Mouse (Mus musculus): ENCODE measurements at regions not wholly inside any gene's neighbourhood (a gene's known extent, or its start where the extent isn't known, plus 50 kb on each side); places are given as distances from the start of the nearest gene placed in this dataset.
A peak's percentile ranks its signal among the peaks of the same experiment; 100 is the strongest.

GRCm38 (mm10) chr3:51083583-51083982 lies 140.7 kb upstream of the Noct start:
- ATAC-seq (replicated peaks; ENCODE audit: low FRiP score) (no peak), DNase-seq (ENCODE audit: low spot score) (peak; percentile 11)
- Histone ChIP-seq H3K4me2 (ENCODE audit: low read depth, low read length, severe bottlenecking) (no peak overlapping the region), H3K36me3 (ENCODE audit: control insufficient read depth, insufficient read depth, low read length) (no peaks in the 10 kb centered on the region), H3K27ac (ENCODE audit: low read depth, low read length) (no peak overlapping the region), H3K4me3 (ENCODE audit: low read depth, low read length) (no peak overlapping the region), H3K27me3 (ENCODE audit: control insufficient read depth, insufficient read depth, low read length) (no peaks in the 10 kb centered on the region), H3K9me3 (ENCODE audit: control insufficient read depth, low read length) (no peaks in the 10 kb centered on the region), H3K9ac (ENCODE audit: low read length) (no peak overlapping the region), H3K4me1 (replicated peaks; ENCODE audit: control insufficient read depth, insufficient read depth, low read length) (peaks cover 3% of the 10 kb centered on the region; the same call in 1 of the 2 replicates)
- 45% methylated on average over 7 of the region's 7 CpGs for WGBS

DNA sequence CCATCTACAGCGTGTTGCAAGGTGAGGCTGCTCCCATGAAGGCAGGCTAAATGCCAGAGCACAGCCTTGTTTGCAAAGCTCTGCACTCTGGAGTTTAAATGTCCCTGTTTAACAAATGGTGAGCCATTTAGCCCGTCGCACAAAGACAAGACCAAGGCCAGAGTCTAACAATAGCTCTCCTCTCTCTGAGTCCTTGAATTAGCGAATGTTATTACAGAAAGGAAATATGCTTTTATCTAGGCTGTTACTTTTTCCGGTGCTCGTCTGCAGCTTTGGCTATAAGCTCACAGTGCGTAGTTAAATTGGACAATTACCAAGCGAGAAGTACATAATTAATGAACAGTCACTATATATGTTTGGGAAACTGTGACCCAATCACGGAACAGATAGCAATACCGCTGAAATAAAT lies 137.8 kb upstream of the Noct start:
- ATAC-seq (replicated peaks; ENCODE audit: low FRiP score) (no peak), DNase-seq (ENCODE audit: low spot score) (peak; percentile 42)
- 34% methylated on average over 10 of the region's 10 CpGs for WGBS
- Histone ChIP-seq H3K9me3 (ENCODE audit: control insufficient read depth, low read length) (no peaks in the 10 kb centered on the region), H3K4me1 (replicated peaks; ENCODE audit: control insufficient read depth, insufficient read depth, low read length) (peaks cover 10% of the 10 kb centered on the region), H3K27ac (ENCODE audit: low read depth, low read length) (no peak overlapping the region), H3K9ac (ENCODE audit: low read length) (no peak overlapping the region), H3K27me3 (ENCODE audit: control insufficient read depth, insufficient read depth, low read length) (no peaks in the 10 kb centered on the region), H3K4me3 (ENCODE audit: low read depth, low read length) (no peak overlapping the region), H3K36me3 (ENCODE audit: control insufficient read depth, insufficient read depth, low read length) (no peaks in the 10 kb centered on the region), H3K4me2 (ENCODE audit: low read depth, low read length, severe bottlenecking) (no peak overlapping the region)

DNA sequence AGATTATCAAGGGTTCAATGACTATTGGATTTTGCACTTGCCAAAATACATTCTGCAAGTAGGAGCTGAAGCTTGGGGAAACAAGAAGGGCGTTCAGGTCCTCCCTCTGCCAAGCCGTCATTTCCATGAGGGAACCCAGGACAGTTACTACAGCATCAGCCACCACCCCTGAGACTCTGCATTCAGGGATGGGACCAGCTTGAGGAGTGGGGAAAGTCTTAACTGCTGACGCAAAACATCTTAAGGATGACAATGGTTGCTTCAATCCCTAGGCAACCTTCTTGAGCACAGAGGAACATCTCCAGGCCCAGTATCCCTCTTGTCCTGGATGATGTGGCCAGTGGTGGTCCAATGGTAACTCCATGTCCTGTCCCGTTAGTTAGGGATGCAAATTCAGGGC lies 137.2 kb upstream of the Noct start:
- Histone ChIP-seq H3K4me2 (ENCODE audit: low read depth, low read length, severe bottlenecking) (no peak overlapping the region), H3K27me3 (ENCODE audit: control insufficient read depth, insufficient read depth, low read length) (no peaks in the 10 kb centered on the region), H3K9ac (ENCODE audit: low read length) (no peak overlapping the region), H3K36me3 (ENCODE audit: control insufficient read depth, insufficient read depth, low read length) (no peaks in the 10 kb centered on the region), H3K9me3 (ENCODE audit: control insufficient read depth, low read length) (no peaks in the 10 kb centered on the region), H3K4me1 (replicated peaks; ENCODE audit: control insufficient read depth, insufficient read depth, low read length) (peaks cover 10% of the 10 kb centered on the region), H3K27ac (ENCODE audit: low read depth, low read length) (no peak overlapping the region), H3K4me3 (ENCODE audit: low read depth, low read length) (no peak overlapping the region)
- peak; percentile 35 for DNase-seq (ENCODE audit: low spot score)
- no peak for ATAC-seq (replicated peaks; ENCODE audit: low FRiP score)
- 86% methylated on average over 4 of the region's 4 CpGs for WGBS

GRCm38 (mm10) chr3:51089036-51089669 lies 135.1 kb upstream of the Noct start:
- no peaks in the 10 kb centered on the region for H3K9me3 ChIP-seq (ENCODE audit: control insufficient read depth, low read length)
- no peak overlapping the region for H3K4me3 ChIP-seq (ENCODE audit: low read depth, low read length)
- ATAC-seq (replicated peaks; ENCODE audit: low FRiP score) (peak; percentile 47), DNase-seq (ENCODE audit: low spot score) (peak; percentile 56)
- WGBS, result 51% methylated on average over 10 of the region's 10 CpGs
- H3K36me3 ChIP-seq (ENCODE audit: control insufficient read depth, insufficient read depth, low read length), result no peaks in the 10 kb centered on the region
- H3K4me1 ChIP-seq (replicated peaks; ENCODE audit: control insufficient read depth, insufficient read depth, low read length), result peaks cover 8% of the 10 kb centered on the region
- H3K27me3 ChIP-seq (ENCODE audit: control insufficient read depth, insufficient read depth, low read length), result no peaks in the 10 kb centered on the region
- H3K27ac ChIP-seq (ENCODE audit: low read depth, low read length), result peak overlapping the region; percentile 42; the same call in 1 of the 2 replicates
- no peak overlapping the region for H3K4me2 ChIP-seq (ENCODE audit: low read depth, low read length, severe bottlenecking)
- no peak overlapping the region; the same call in 1 of the 2 replicates for H3K9ac ChIP-seq (ENCODE audit: low read length)

GRCm38 (mm10) chr3:51091478-51091877 lies 132.8 kb upstream of the Noct start:
- H3K36me3 ChIP-seq (ENCODE audit: control insufficient read depth, insufficient read depth, low read length), result no peaks in the 10 kb centered on the region
- no peak overlapping the region for H3K9ac ChIP-seq (ENCODE audit: low read length)
- DNase-seq (ENCODE audit: low spot score) (peak; percentile 16), ATAC-seq (replicated peaks; ENCODE audit: low FRiP score) (no peak)
- H3K27me3 ChIP-seq (ENCODE audit: control insufficient read depth, insufficient read depth, low read length), result no peaks in the 10 kb centered on the region
- H3K4me1 ChIP-seq (replicated peaks; ENCODE audit: control insufficient read depth, insufficient read depth, low read length), result peaks cover 8% of the 10 kb centered on the region
- WGBS, result 87% methylated on average over 4 of the region's 4 CpGs
- no peaks in the 10 kb centered on the region for H3K9me3 ChIP-seq (ENCODE audit: control insufficient read depth, low read length)
- no peak overlapping the region for H3K4me2 ChIP-seq (ENCODE audit: low read depth, low read length, severe bottlenecking)
- no peak overlapping the region for H3K4me3 ChIP-seq (ENCODE audit: low read depth, low read length)
- no peak overlapping the region for H3K27ac ChIP-seq (ENCODE audit: low read depth, low read length)

DNA sequence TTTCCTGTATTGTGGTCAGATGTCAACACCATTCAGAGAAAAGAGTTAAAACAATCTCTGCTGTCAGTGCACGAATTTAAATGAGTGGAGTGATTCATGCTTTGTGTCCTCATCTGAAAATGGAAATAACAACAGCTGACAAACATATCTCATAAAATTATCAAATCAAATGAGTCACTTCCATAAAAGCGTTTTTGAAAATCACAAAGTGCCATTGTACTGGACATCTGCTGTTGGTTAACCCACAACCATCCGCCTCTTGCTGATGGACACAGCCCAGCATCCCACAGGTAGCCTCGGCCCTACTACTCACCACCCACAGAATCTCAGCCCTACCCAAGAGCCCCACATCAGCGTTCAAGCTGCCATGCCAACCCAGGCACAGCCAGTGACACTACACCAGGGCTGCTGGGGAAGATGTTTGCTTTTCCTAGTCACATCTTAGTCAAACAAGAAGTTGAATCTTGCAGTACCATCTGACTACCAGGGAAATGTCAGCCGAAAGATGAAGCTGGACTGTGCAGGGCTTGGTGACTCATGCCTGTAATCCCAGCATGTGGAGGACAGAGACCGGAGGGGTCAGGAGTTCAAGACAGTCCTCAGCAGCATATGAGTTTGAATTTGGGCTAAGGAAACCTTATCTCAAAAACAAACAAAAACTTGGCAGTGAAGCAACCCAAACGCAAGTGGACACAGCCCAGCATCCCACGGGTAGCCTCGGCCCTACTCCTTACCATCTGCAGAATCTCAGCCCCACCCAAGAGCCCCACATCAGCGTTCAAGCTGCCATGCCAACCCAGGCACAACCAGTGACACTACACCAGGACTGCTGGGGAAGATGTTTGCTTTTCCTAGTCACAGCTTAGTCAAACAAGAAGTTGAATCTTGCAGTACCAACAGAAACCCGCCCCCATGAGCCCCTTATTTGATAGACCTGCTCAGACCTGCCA lies 131.9 kb upstream of the Noct start:
- DNase-seq (ENCODE audit: low spot score) (no peak), ATAC-seq (replicated peaks; ENCODE audit: low FRiP score) (no peak)
- H3K27ac ChIP-seq (ENCODE audit: low read depth, low read length), result no peak overlapping the region
- no peaks in the 10 kb centered on the region for H3K36me3 ChIP-seq (ENCODE audit: control insufficient read depth, insufficient read depth, low read length)
- no peaks in the 10 kb centered on the region for H3K27me3 ChIP-seq (ENCODE audit: control insufficient read depth, insufficient read depth, low read length)
- no peak overlapping the region for H3K4me3 ChIP-seq (ENCODE audit: low read depth, low read length)
- peaks cover 10% of the 10 kb centered on the region for H3K4me1 ChIP-seq (replicated peaks; ENCODE audit: control insufficient read depth, insufficient read depth, low read length)
- H3K9ac ChIP-seq (ENCODE audit: low read length), result no peak overlapping the region
- H3K4me2 ChIP-seq (ENCODE audit: low read depth, low read length, severe bottlenecking), result no peak overlapping the region
- H3K9me3 ChIP-seq (ENCODE audit: control insufficient read depth, low read length), result no peaks in the 10 kb centered on the region
- WGBS, result 86% methylated on average over 12 of the region's 12 CpGs

GRCm38 (mm10) chr3:51095847-51096447 lies 128.3 kb upstream of the Noct start:
- peaks cover 2% of the 10 kb centered on the region; the same call in 1 of the 2 replicates for H3K4me1 ChIP-seq (replicated peaks; ENCODE audit: control insufficient read depth, insufficient read depth, low read length)
- no peaks in the 10 kb centered on the region for H3K27me3 ChIP-seq (ENCODE audit: control insufficient read depth, insufficient read depth, low read length)
- no peak overlapping the region for H3K4me2 ChIP-seq (ENCODE audit: low read depth, low read length, severe bottlenecking)
- 41% methylated on average over 14 of the region's 14 CpGs for WGBS
- no peak overlapping the region for H3K4me3 ChIP-seq (ENCODE audit: low read depth, low read length)
- no peaks in the 10 kb centered on the region for H3K36me3 ChIP-seq (ENCODE audit: control insufficient read depth, insufficient read depth, low read length)
- peak overlapping the region; percentile 68 for H3K27ac ChIP-seq (ENCODE audit: low read depth, low read length)
- ATAC-seq (replicated peaks; ENCODE audit: low FRiP score) (peak; percentile 73; the same call in 1 of the 2 replicates), DNase-seq (ENCODE audit: low spot score) (no peak)
- H3K9me3 ChIP-seq (ENCODE audit: control insufficient read depth, low read length), result no peaks in the 10 kb centered on the region
- no peak overlapping the region for H3K9ac ChIP-seq (ENCODE audit: low read length)

GRCm38 (mm10) chr3:51096545-51096944 lies 127.7 kb upstream of the Noct start:
- DNase-seq (ENCODE audit: low spot score) (no peak), ATAC-seq (replicated peaks; ENCODE audit: low FRiP score) (peak; percentile 80)
- Histone ChIP-seq H3K4me3 (ENCODE audit: low read depth, low read length) (no peak overlapping the region), H3K4me2 (ENCODE audit: low read depth, low read length, severe bottlenecking) (no peak overlapping the region), H3K27ac (ENCODE audit: low read depth, low read length) (peak overlapping the region; percentile 68), H3K9ac (ENCODE audit: low read length) (no peak overlapping the region; the same call in 1 of the 2 replicates), H3K27me3 (ENCODE audit: control insufficient read depth, insufficient read depth, low read length) (no peaks in the 10 kb centered on the region), H3K36me3 (ENCODE audit: control insufficient read depth, insufficient read depth, low read length) (no peaks in the 10 kb centered on the region), H3K4me1 (replicated peaks; ENCODE audit: control insufficient read depth, insufficient read depth, low read length) (peaks cover 2% of the 10 kb centered on the region; the same call in 1 of the 2 replicates), H3K9me3 (ENCODE audit: control insufficient read depth, low read length) (no peaks in the 10 kb centered on the region)
- 36% methylated on average over 6 of the region's 6 CpGs for WGBS
